Mouse (Mus musculus): ENCODE results near the gene Tmem256. TPM values are rescaled to one million over a fixed set of nuclear protein-coding genes. Genes with fewer than 3 reads are reported as not detected.

Gene Tmem256
- polyA plus RNA-seq, 1 experiment from 2014 or later, result 399 TPM

DNA sequence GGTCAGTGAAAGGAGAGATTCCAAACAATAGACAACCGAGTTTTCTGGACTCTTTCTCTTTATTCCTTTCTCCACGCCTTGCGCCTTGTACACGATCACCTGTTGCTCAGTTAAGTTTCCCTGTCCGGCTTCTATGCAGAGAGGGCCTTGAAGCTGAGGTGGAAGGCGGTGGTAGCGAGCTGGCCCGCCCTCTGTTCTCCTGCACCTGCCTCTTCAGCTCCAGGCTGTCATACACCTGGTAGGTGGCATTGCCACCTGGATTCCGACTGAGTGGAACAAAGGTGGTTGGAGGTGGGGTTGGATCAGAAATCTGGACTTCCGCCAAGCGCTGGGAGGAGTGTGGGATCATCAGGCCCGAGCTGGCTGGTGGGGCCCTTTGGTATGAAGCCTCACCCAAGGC is 21.8 kb upstream of the Tmem256 start:
- Histone ChIP-seq H3K9me3 (replicated peaks) (no peaks in the 10 kb centered on the region), H3K9ac (no peak overlapping the region), H3K4me1 (no peaks in the 10 kb centered on the region), H3K4me2 (replicated peaks) (no peak overlapping the region), H3K4me3 (replicated peaks) (no peak overlapping the region), H3K27ac (replicated peaks) (no peak overlapping the region), H3K27me3 (no peaks in the 10 kb centered on the region), H3K36me3 (no peaks in the 10 kb centered on the region)
- ATAC-seq (ENCODE audit: insufficient number of reproducible peaks, low FRiP score, low TSS enrichment, low read depth), result no peak
- 87% methylated on average over 12 of the region's 12 CpGs for WGBS

DNA sequence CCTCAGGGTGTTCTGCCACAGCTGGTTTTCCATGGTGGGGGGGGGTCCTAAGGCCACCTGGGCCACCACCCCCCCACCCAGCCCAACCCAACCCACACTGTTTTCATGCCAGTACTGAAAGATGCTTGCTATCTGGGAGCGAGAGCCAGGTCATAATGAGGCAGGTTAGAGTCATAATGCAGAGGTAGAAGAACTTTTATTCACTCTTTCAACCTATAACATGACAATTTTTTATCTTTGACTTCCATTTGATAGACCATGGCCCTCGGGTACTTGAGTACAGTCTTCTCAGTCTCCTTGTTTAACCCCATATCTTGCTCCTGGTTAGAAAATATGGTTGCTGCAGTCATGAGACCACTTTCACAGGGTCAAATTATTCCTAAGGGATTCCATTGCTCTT is 19.9 kb upstream of the Tmem256 start, which contains the start of gene Spem2:
Gene Spem2 (minus strand): TSS at position 101 of the 400 bp plus-strand sequence.
- H3K36me3 ChIP-seq, result no peaks in the 10 kb centered on the region
- 89% methylated on average over 2 of the region's 2 CpGs for WGBS
- no peak for ATAC-seq (ENCODE audit: insufficient number of reproducible peaks, low FRiP score, low TSS enrichment, low read depth)

DNA sequence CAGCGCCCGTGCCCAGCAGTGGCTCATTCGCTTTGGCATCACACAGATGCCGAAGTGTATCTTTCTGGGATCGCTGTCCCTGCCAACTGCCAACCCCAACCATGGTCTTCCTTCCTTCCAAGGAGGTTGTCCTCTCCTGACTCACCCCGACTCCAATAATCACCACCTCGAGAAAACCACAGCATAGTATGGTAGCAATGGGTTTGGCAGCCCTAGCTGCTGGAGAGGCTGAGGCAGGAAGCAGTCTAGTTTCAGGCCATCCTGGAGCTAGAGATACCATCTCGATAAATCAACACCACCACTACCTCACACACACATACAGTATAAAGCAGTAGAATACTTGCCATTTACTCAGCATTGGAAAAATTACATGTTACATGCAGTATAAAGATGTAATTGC is 19.4 kb upstream of the Tmem256 start:
- no peak for ATAC-seq (ENCODE audit: insufficient number of reproducible peaks, low FRiP score, low TSS enrichment, low read depth)
- WGBS, result 91% methylated on average over 8 of the region's 8 CpGs
- Histone ChIP-seq H3K9ac (no peak overlapping the region), H3K36me3 (no peaks in the 10 kb centered on the region), H3K27ac (replicated peaks) (no peak overlapping the region), H3K4me1 (no peaks in the 10 kb centered on the region), H3K4me2 (replicated peaks) (no peak overlapping the region), H3K27me3 (no peaks in the 10 kb centered on the region), H3K4me3 (replicated peaks) (no peak overlapping the region), H3K9me3 (replicated peaks) (no peaks in the 10 kb centered on the region)

More for the DNA sequence above, 19.9 kb upstream of the Tmem256 start, which contains the start of gene Spem2:
- Histone ChIP-seq H3K27me3 (no peaks in the 10 kb centered on the region), H3K4me1 (no peaks in the 10 kb centered on the region), H3K27ac (replicated peaks) (no peak within 1 kb of the TSS), H3K4me3 (replicated peaks) (no peak within 1 kb of the TSS), H3K4me2 (replicated peaks) (no peak within 1 kb of the TSS), H3K9ac (no peak within 1 kb of the TSS), H3K9me3 (replicated peaks) (no peaks in the 10 kb centered on the region)

DNA sequence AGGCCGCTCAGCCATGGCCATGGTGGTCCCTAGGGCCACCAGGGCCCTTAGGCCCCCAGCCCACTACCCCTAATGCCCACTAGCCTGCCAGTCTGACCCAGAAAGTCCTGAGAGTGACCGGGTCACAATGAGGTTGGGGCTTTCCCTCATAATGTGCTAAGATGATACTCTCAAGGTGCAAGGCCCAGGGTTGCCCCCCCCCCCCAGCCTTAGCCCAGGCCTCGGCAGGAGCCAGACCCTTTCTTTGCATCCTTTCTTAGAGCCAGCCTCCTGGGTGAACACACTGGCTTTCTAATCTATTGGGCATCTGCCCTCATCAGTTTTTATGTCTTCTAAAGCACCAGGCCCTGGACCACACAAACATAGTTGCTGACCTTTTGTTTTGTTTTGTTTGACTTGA is 16.2 kb upstream of the Tmem256 start, which contains the start of gene Spem1:
Gene Spem1 (minus strand): TSS at position 101 of the 400 bp plus-strand sequence.
- 83% methylated on average over 3 of the region's 3 CpGs for WGBS

DNA sequence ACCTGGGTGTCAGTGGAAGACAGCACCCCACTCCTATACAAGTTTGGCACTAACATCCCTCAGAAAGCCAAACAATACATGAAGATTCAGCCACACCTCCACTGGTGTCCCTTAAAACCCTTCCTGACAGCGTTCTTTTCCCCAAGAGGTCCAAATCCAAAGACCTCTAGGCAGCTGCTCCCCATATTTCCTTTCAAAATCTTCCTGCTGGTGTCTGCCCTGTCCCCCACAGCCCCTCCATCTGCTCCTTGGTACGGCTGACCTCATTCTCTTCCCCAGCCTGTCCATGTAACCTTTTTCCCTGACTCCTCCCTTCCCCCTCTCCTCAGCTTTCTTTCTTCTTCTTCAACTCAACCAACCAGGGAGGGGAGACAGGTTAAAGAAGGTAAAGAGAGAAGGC is 14.9 kb upstream of the Tmem256 start:
- no peak overlapping the region for H3K27ac ChIP-seq (replicated peaks)
- no peak overlapping the region for H3K9ac ChIP-seq
- no peak overlapping the region for H3K4me3 ChIP-seq (replicated peaks)
- no peaks in the 10 kb centered on the region for H3K9me3 ChIP-seq (replicated peaks)
- peaks cover 42% of the 10 kb centered on the region for H3K36me3 ChIP-seq
- no peak for ATAC-seq (ENCODE audit: insufficient number of reproducible peaks, low FRiP score, low TSS enrichment, low read depth)
- H3K4me1 ChIP-seq, result no peaks in the 10 kb centered on the region
- H3K27me3 ChIP-seq, result no peaks in the 10 kb centered on the region
- 80% methylated on average over 2 of the region's 2 CpGs for WGBS
- no peak overlapping the region for H3K4me2 ChIP-seq (replicated peaks)

More for the DNA sequence above, 16.2 kb upstream of the Tmem256 start, which contains the start of gene Spem1:
- H3K4me2 ChIP-seq (replicated peaks), result no peak within 1 kb of the TSS
- H3K27ac ChIP-seq (replicated peaks), result no peak within 1 kb of the TSS
- H3K9ac ChIP-seq, result no peak within 1 kb of the TSS
- H3K36me3 ChIP-seq, result peaks cover 29% of the 10 kb centered on the region
- H3K4me1 ChIP-seq, result no peaks in the 10 kb centered on the region
- ATAC-seq (ENCODE audit: insufficient number of reproducible peaks, low FRiP score, low TSS enrichment, low read depth), result no peak
- H3K27me3 ChIP-seq, result no peaks in the 10 kb centered on the region
- no peak within 1 kb of the TSS for H3K4me3 ChIP-seq (replicated peaks)
- no peaks in the 10 kb centered on the region for H3K9me3 ChIP-seq (replicated peaks)

DNA sequence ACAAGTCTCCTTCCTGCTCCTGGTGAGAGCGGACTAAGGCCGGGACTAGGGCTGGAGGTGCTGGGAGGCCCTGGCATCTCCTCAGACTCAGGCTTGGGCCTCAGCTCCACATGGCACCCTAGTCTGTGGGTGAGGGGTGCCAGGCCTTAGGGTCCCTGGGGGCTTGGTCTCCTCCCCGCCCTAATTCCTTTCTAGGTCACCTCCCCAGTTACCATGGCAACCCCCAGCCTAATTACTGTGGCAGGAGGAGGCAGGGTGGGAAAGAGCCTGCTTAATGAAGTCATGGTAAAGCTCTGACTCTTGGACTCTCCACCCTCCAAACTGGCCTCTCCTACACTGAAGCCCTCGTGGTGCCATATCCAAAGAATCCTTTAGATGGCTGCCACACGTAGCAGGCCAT is 9.5 kb upstream of the Tmem256 start:
- Histone ChIP-seq H3K4me2 (replicated peaks) (no peak overlapping the region), H3K9me3 (replicated peaks) (no peaks in the 10 kb centered on the region), H3K9ac (no peak overlapping the region), H3K36me3 (peaks cover 58% of the 10 kb centered on the region), H3K4me3 (replicated peaks) (no peak overlapping the region), H3K4me1 (peaks cover 6% of the 10 kb centered on the region), H3K27me3 (no peaks in the 10 kb centered on the region), H3K27ac (replicated peaks) (no peak overlapping the region)
- 73% methylated on average over 5 of the region's 5 CpGs for WGBS
- ATAC-seq (ENCODE audit: insufficient number of reproducible peaks, low FRiP score, low TSS enrichment, low read depth), result no peak

DNA sequence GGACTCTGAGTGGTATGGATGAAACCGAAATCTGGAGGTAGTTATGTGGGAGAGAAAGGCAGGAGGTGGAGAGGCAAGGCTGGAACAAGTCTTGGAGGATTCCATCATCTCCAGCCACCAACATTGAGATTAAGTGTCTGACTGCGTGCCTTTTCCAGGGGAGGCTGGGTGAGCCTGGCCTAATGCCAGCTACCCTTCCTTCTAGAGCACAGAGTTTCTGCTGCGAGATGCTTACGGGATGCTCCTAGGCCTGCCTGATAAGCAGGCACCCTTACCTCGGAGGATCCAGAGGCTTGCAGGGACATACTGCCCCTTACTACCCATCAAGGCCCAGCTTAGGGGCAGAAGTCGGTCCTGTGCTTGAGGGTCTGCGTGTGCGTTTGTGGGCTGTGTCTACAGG is 4.8 kb upstream of the Tmem256 start:
- H3K9me3 ChIP-seq (replicated peaks), result no peaks in the 10 kb centered on the region
- ATAC-seq (ENCODE audit: insufficient number of reproducible peaks, low FRiP score, low TSS enrichment, low read depth), result no peak
- 58% methylated on average over 8 of the region's 8 CpGs for WGBS
- 0 out of 2 replicates have a peak overlapping the region, but pooled peaks have one; percentile 34 for H3K27ac ChIP-seq (replicated peaks)
- H3K4me3 ChIP-seq (replicated peaks), result peak overlapping the region; percentile 72
- peak overlapping the region; percentile 84 for H3K4me2 ChIP-seq (replicated peaks)
- no peaks in the 10 kb centered on the region for H3K27me3 ChIP-seq
- H3K9ac ChIP-seq, result peak overlapping the region; percentile 35
- H3K4me1 ChIP-seq, result peaks cover 39% of the 10 kb centered on the region
- H3K36me3 ChIP-seq, result peaks cover 16% of the 10 kb centered on the region

DNA sequence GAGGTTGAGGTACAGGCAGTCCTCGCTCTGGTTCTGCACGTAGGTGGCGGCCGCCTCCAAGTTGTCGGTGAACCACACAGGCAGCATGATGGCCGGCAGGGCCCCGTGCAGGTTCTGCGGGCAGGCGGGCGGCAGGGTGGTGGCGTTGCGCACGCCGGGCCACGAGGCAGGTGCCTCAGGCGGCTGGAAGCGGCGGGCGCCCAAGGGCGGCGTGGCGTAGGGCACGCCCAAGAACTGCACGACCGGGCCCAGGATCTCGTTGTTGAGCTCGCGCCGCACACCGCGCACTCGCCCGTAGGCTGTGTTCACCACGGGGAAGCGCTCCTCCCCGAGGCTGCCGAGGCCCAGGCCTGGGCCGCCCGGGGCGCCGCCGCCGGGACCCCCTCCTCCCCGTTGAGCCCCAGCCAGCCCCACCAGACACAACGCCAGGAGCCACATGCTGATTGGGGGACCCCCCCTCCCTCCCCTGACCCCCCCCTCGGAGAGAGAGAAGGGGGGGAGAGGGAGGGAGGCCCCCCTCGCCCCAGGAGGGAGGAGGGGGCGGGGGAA is 4.2 kb upstream of the Tmem256 start:
- Histone ChIP-seq H3K27ac (replicated peaks) (0 out of 2 replicates have a peak overlapping the region, but pooled peaks have one; percentile 36), H3K4me2 (replicated peaks) (peak overlapping the region; percentile 84), H3K4me3 (replicated peaks) (peak overlapping the region; percentile 72), H3K27me3 (no peaks in the 10 kb centered on the region), H3K9me3 (replicated peaks) (no peaks in the 10 kb centered on the region), H3K9ac (peak overlapping the region; percentile 35), H3K4me1 (peaks cover 43% of the 10 kb centered on the region), H3K36me3 (peaks cover 16% of the 10 kb centered on the region)
- 7% methylated on average over 43 of the region's 48 CpGs for WGBS
- no peak for ATAC-seq (ENCODE audit: insufficient number of reproducible peaks, low FRiP score, low TSS enrichment, low read depth)

DNA sequence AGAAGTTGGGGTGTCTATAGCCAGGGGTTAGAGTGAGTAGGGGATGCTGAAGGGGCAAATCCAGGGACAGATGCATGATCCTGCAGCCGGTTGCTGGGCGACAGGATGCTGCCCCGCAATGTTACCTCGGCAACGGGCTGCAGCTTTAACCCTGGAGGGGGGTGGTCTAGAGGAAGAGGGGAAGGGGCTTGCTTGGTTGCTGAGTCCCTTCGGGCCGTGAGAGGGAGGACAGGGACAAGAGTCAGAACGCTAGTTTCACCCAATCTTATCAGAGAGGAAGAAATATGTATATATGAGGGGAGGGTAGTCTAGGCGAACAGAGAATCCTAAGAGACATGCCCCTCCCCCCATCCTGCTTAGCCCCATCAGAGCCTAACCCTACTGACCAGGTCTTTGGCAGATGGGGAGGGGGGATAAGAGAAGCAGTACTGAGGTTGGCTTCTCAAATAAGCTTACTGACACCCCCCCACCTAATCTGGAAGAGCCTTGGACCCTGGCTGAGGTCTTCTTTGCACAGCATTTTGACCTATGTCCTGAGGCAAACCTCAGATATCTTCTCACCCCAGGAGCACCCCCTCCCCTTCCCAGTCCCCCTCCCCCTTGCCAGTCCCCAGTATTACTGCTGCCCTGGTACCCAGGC is 2.9 kb upstream of the Tmem256 start:
- Histone ChIP-seq H3K9ac (0 out of 2 replicates have a peak overlapping the region, but pooled peaks have one; percentile 78), H3K4me3 (replicated peaks) (peak overlapping the region; percentile 72), H3K4me1 (peaks cover 49% of the 10 kb centered on the region), H3K4me2 (replicated peaks) (peak overlapping the region; percentile 84), H3K27ac (replicated peaks) (no peak overlapping the region), H3K36me3 (peaks cover 16% of the 10 kb centered on the region), H3K27me3 (no peaks in the 10 kb centered on the region), H3K9me3 (replicated peaks) (no peaks in the 10 kb centered on the region)
- WGBS, result 17% methylated on average over 9 of the region's 9 CpGs
- ATAC-seq (ENCODE audit: insufficient number of reproducible peaks, low FRiP score, low TSS enrichment, low read depth), result no peak

DNA sequence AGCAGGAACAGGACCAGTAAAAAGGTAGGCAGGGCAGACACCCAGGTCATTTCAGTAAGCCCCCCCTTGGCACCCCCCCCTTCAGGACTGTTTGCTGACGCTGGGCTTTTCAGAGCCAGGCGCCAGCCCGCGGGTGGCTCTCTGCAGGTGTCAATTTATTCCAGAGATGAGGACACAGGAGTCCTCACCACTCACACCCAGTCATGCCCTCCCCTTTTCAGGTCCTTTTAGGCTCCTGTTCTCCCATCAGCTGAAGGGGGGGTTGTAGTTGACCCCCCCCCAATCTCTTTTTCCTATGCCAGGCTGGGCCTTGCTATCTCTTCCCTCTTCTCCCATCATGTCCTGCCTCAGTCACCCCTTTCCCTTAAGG is 2.4 kb upstream of the Tmem256 start:
- H3K9ac ChIP-seq, result peak overlapping the region; percentile 78; the same call in 1 of the 2 replicates
- no peak for ATAC-seq (ENCODE audit: insufficient number of reproducible peaks, low FRiP score, low TSS enrichment, low read depth)
- peaks cover 49% of the 10 kb centered on the region for H3K4me1 ChIP-seq
- peak overlapping the region; percentile 84 for H3K4me2 ChIP-seq (replicated peaks)
- 19% methylated on average over 4 of the region's 4 CpGs for WGBS
- no peaks in the 10 kb centered on the region for H3K27me3 ChIP-seq
- H3K4me3 ChIP-seq (replicated peaks), result peak overlapping the region; percentile 72
- peak overlapping the region; percentile 90; the same call in 1 of the 2 replicates for H3K27ac ChIP-seq (replicated peaks)
- H3K9me3 ChIP-seq (replicated peaks), result no peaks in the 10 kb centered on the region
- H3K36me3 ChIP-seq, result peaks cover 16% of the 10 kb centered on the region

DNA sequence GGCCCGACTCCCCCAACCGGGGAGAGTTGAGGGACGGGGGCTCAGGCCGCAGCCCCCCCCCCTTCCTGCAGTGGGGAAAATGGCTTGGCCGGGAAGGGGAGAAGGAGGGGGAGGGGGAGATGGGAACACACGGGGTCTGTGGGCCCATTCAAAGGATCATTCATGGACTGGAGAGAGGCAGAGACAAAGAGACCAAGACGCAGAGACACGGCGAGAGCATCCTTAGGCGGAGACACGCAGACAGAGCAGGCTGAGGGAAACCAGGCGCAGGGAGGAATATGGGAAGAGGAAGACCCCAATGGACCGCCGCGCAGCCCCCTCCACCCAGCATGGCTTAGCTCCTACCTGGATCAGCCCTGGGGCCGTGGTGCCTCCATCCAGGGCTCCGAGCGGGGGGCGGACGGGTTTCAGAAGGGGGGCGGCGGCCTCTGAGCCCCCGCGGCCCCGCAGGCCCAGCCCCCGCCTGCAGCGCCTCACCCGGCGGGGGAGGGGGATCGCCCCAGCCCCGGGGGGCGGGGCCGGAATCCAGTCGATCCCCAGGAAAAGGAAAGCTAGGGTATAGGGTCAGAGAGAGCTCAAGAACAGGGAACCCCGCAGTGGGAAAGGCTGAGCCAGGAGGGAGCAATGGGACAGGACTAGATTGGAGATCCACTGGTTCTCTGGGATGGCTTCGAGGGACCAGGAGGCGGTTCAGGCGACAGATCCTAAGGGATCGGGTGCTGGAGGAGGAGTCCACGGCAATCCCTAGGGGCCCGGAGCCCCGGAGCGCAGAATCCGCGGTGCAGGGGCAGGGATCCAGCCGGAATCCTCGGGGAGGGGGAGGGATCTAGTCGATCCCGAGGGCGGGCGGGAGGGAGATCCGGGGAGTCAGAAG is 1.4 kb upstream of the Tmem256 start:
- ATAC-seq (ENCODE audit: insufficient number of reproducible peaks, low FRiP score, low TSS enrichment, low read depth), result 0 out of 2 replicates have a peak, but pooled peaks have one; percentile 0
- H3K4me2 ChIP-seq (replicated peaks), result peak overlapping the region; percentile 84
- H3K36me3 ChIP-seq, result peaks cover 16% of the 10 kb centered on the region
- H3K27me3 ChIP-seq, result no peaks in the 10 kb centered on the region
- peak overlapping the region; percentile 90 for H3K27ac ChIP-seq (replicated peaks)
- H3K4me3 ChIP-seq (replicated peaks), result peak overlapping the region; percentile 72
- WGBS, result 1% methylated on average over 47 of the region's 52 CpGs
- H3K9ac ChIP-seq, result peak overlapping the region; percentile 78
- H3K9me3 ChIP-seq (replicated peaks), result no peaks in the 10 kb centered on the region
- H3K4me1 ChIP-seq, result peaks cover 49% of the 10 kb centered on the region
